Mouse (Mus musculus) hindbrain, embryonic 16.5 days (tissue): ENCODE measurements around the gene Prr5. TPM values are rescaled to one million over a fixed set of nuclear protein-coding genes. Genes with fewer than 3 reads are reported as not detected.

ENCODE experiments used
- ATAC-seq: fragments of 200-750 bp; cut with Nextera tagmentation; 2 replicates; pipeline ENCODE4 v1.8.0; 2017; ENCODE audit warnings: moderate TSS enrichment, moderate library complexity
- H3K27ac ChIP-seq: fragments of 300-500 bp; sonication (generic); 2 replicates; pipeline ENCODE4 v1.5.1; 2014; ENCODE audit warnings: low read depth, mild to moderate bottlenecking, control low read depth, low read length, moderate library complexity
- H3K27me3 ChIP-seq: fragments of 300-500 bp; sonication (generic); replicated peaks from 2 replicates; pipeline ENCODE4 v1.6.1; 2014; ENCODE audit warnings: low read length; ENCODE audit not compliant: control insufficient read depth, insufficient read depth
- H3K36me3 ChIP-seq: fragments of 300-500 bp; sonication (generic); 2 replicates; pipeline ENCODE4 v1.6.1; 2014; ENCODE audit warnings: mild to moderate bottlenecking, low read length, moderate library complexity, mixed read lengths; ENCODE audit not compliant: control insufficient read depth, insufficient read depth
- H3K4me1 ChIP-seq: fragments of 300-500 bp; sonication (generic); 2 replicates; pipeline ENCODE4 v1.6.1; 2014; ENCODE audit warnings: low read depth, low read length; ENCODE audit not compliant: control insufficient read depth, insufficient read depth
- H3K4me2 ChIP-seq: fragments of 300-500 bp; sonication (generic); 2 replicates; pipeline ENCODE4 v1.6.1; 2014; ENCODE audit warnings: mild to moderate bottlenecking, low read length, control low read depth, moderate library complexity
- H3K4me3 ChIP-seq: fragments of 300-500 bp; sonication (generic); 2 replicates; pipeline ENCODE4 v1.5.1; 2014; ENCODE audit warnings: mild to moderate bottlenecking, low read length, control low read depth, moderate library complexity
- H3K9ac ChIP-seq: fragments of 300-500 bp; sonication (generic); 2 replicates; pipeline ENCODE4 v1.6.1; 2014; ENCODE audit warnings: low read depth, mild to moderate bottlenecking, control low read depth, low read length, moderate library complexity
- H3K9me3 ChIP-seq: fragments of 300-500 bp; sonication (generic); 2 replicates; pipeline ENCODE4 v1.6.1; 2014; ENCODE audit warnings: mild to moderate bottlenecking, low read length, moderate library complexity; ENCODE audit not compliant: control insufficient read depth
- WGBS: fragments of 180-500 bp; shearing (Covaris S2); extraction: QIAGEN DNeasy Blood & Tissue Kit; methylation state at CpG from one replicate; pipeline ENCODE4 v1.1.7; 2014; 5-methylcytosine and 5-hydroxymethylcytosine counted together
- polyA plus RNA-seq: library from polyadenylated mRNA; unstranded; fragments of >200 nt; fragmentation: Nextera tagmentation; extraction: Ambion mirVana; gene quantifications from 2 replicates; pipeline ENCODE4 v1.2.1, GENCODE M21; 2015

Prr5 gene
- polyA plus RNA-seq, 1 experiment from 2014 or later: 30.5 TPM

DNA sequence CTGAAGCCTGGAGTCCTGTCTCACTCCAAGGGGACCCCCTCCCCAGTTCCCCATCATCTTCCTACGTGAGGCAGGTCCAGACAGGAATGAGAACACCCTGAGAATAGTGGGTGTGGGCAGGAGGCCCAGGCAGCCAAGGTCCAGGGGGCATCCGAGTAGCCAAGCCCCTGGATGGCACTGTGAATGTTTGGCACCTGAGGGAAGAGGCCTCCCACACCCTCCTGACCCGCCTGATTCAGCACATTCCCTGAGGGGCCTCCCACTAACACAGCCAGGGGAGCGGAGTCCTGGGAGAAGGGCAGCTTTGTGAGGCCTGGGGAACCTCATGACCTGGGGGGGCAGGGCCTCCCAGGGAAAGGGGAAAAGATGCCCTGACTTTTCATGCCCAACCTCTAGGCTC lies 26.6 kb downstream of the Prr5 start:
- Histone ChIP-seq H3K27me3 (no peaks in the 10 kb centered on the region), H3K27ac (no peak overlapping the region), H3K9me3 (no peaks in the 10 kb centered on the region), H3K4me3 (no peak overlapping the region), H3K4me2 (no peak overlapping the region), H3K9ac (no peak overlapping the region), H3K36me3 (peaks cover 15% of the 10 kb centered on the region), H3K4me1 (no peaks in the 10 kb centered on the region; the same call in 1 of the 2 replicates)
- ATAC-seq: no peak
- 67% methylated on average over 4 of the region's 4 CpGs for WGBS

DNA sequence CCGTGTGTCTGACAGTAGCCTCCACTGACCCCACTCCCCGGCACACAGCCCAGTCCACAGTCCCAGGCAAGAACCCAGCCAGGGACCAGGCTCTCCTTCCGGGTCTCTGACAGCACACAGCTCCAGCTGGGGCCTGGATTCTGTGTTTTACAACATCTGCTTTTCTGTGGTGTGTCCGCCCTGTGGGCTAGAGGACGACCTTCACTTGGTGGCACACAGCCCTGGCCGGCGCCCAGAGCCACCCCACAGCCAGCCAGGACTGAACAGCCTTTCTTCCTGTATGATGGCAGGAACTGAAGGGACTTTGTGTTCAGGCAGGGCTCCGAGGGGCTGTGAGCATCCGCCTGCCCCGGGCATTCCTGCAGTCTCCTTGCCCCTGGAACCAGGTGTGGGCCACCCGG lies 28.2 kb downstream of the Prr5 start:
- no peak overlapping the region for H3K4me3 ChIP-seq
- peak; percentile 77 for ATAC-seq
- 66% methylated on average over 11 of the region's 11 CpGs for WGBS
- no peaks in the 10 kb centered on the region for H3K9me3 ChIP-seq
- H3K27ac ChIP-seq: peak overlapping the region; percentile 19; the same call in 1 of the 2 replicates
- no peak overlapping the region for H3K9ac ChIP-seq
- no peaks in the 10 kb centered on the region; the same call in 1 of the 2 replicates for H3K4me1 ChIP-seq
- H3K27me3 ChIP-seq: no peaks in the 10 kb centered on the region
- H3K4me2 ChIP-seq: no peak overlapping the region
- H3K36me3 ChIP-seq: peaks cover 12% of the 10 kb centered on the region; the same call in 1 of the 2 replicates

DNA sequence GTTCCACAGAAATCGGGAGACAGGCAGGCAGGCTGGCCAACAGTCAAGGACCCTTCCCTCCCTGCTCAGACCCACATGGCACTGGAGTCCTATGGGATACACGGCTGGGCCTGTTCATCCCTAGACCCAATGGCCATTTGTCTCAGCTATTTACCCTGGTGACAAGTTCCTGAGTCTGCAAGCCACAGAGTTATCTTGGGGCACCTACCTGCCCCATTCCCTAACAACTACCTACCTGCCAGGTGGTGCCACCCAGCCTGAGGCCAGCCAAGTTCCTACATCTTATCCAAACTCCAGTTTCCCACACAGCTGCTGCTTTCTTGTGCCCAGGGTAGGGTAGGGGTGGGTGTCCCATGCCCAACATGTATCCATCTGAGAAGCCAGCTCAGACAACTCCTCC lies 28.8 kb downstream of the Prr5 start:
- H3K9ac ChIP-seq: no peak overlapping the region
- no peaks in the 10 kb centered on the region; the same call in 1 of the 2 replicates for H3K4me1 ChIP-seq
- H3K4me2 ChIP-seq: no peak overlapping the region
- H3K27ac ChIP-seq: peak overlapping the region; percentile 3; the same call in 1 of the 2 replicates
- no peak overlapping the region for H3K4me3 ChIP-seq
- no peaks in the 10 kb centered on the region for H3K27me3 ChIP-seq
- no peaks in the 10 kb centered on the region for H3K9me3 ChIP-seq
- ATAC-seq: no peak
- WGBS: 73% methylated on average over 2 of the region's 2 CpGs
- H3K36me3 ChIP-seq: peaks cover 11% of the 10 kb centered on the region; the same call in 1 of the 2 replicates

GRCm38 (mm10) chr15:84700147-84700794 lies 30.9 kb downstream of the Prr5 start:
- ATAC-seq: no peak
- no peak overlapping the region for H3K9ac ChIP-seq
- H3K27me3 ChIP-seq: no peaks in the 10 kb centered on the region
- no peaks in the 10 kb centered on the region; the same call in 1 of the 2 replicates for H3K4me1 ChIP-seq
- H3K36me3 ChIP-seq: peaks cover 4% of the 10 kb centered on the region; the same call in 1 of the 2 replicates
- no peak overlapping the region for H3K4me2 ChIP-seq
- no peak overlapping the region for H3K4me3 ChIP-seq
- H3K27ac ChIP-seq: no peak overlapping the region
- 57% methylated on average over 5 of the region's 6 CpGs for WGBS
- H3K9me3 ChIP-seq: no peaks in the 10 kb centered on the region

GRCm38 (mm10) chr15:84701947-84702346 lies 32.5 kb downstream of the Prr5 start:
- H3K36me3 ChIP-seq: peaks cover 4% of the 10 kb centered on the region; the same call in 1 of the 2 replicates
- no peaks in the 10 kb centered on the region; the same call in 1 of the 2 replicates for H3K4me1 ChIP-seq
- no peak overlapping the region for H3K4me3 ChIP-seq
- H3K27ac ChIP-seq: no peak overlapping the region
- H3K9me3 ChIP-seq: no peaks in the 10 kb centered on the region
- ATAC-seq: 0 out of 2 replicates have a peak, but pooled peaks have one; percentile 15
- 26% methylated on average over 4 of the region's 4 CpGs for WGBS
- no peak overlapping the region for H3K4me2 ChIP-seq
- H3K27me3 ChIP-seq: no peaks in the 10 kb centered on the region
- no peak overlapping the region for H3K9ac ChIP-seq

GRCm38 (mm10) chr15:84702391-84703345 lies 33.2 kb downstream of the Prr5 start:
- H3K9ac ChIP-seq: no peak overlapping the region
- WGBS: 86% methylated on average over 29 of the region's 29 CpGs
- H3K9me3 ChIP-seq: no peaks in the 10 kb centered on the region
- no peak for ATAC-seq
- no peak overlapping the region for H3K4me2 ChIP-seq
- H3K36me3 ChIP-seq: peaks cover 4% of the 10 kb centered on the region; the same call in 1 of the 2 replicates
- H3K4me3 ChIP-seq: no peak overlapping the region
- H3K4me1 ChIP-seq: no peaks in the 10 kb centered on the region; the same call in 1 of the 2 replicates
- H3K27ac ChIP-seq: no peak overlapping the region
- H3K27me3 ChIP-seq: no peaks in the 10 kb centered on the region

GRCm38 (mm10) chr15:84703992-84704391 lies 34.6 kb downstream of the Prr5 start:
- Histone ChIP-seq H3K4me1 (no peaks in the 10 kb centered on the region), H3K9me3 (peaks cover 4% of the 10 kb centered on the region; the same call in 1 of the 2 replicates), H3K27me3 (no peaks in the 10 kb centered on the region), H3K4me2 (no peak overlapping the region), H3K9ac (no peak overlapping the region), H3K27ac (no peak overlapping the region), H3K36me3 (peaks cover 4% of the 10 kb centered on the region; the same call in 1 of the 2 replicates), H3K4me3 (no peak overlapping the region)
- no peak for ATAC-seq
- 85% methylated on average over 7 of the region's 7 CpGs for WGBS

DNA sequence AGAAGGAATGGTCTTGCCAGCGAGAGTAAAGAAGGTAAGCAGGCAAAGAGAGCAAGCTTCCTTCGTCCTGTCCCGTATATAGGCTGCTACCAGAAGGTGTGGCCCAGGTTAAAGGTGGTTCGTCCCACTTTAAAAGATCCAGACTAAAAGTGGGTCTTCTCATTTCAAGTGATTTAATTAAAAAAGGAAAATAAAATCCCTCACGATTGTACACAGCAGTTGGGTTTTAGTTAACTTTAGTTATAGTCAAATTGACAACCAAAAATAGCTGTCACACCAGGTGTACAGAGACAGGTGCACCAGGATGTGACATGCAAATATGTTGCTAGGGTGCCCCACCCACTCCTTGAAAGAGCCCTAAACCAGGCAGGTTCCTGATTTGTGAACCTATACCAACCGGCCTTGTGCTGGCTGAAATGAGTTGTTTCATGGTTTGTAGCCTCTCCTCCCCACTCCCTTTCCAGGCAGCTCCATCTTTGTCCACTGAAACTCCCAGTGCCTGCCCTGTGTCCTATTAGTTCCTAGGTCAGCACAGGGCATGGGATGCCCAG lies 36.0 kb downstream of the Prr5 start:
- H3K9ac ChIP-seq: no peak overlapping the region
- 91% methylated on average over 6 of the region's 6 CpGs for WGBS
- peaks cover 4% of the 10 kb centered on the region; the same call in 1 of the 2 replicates for H3K9me3 ChIP-seq
- H3K4me1 ChIP-seq: no peaks in the 10 kb centered on the region
- H3K4me3 ChIP-seq: no peak overlapping the region
- H3K27me3 ChIP-seq: no peaks in the 10 kb centered on the region
- H3K27ac ChIP-seq: no peak overlapping the region
- no peaks in the 10 kb centered on the region for H3K36me3 ChIP-seq
- no peak for ATAC-seq
- H3K4me2 ChIP-seq: no peak overlapping the region
